Mouse (Mus musculus) midbrain, postnatal 0 days (tissue): ENCODE measurements at regions not wholly inside any gene's neighbourhood (a gene's known extent, or its start where the extent isn't known, plus 50 kb on each side); places are given as distances from the start of the nearest gene placed in this dataset.
A peak's percentile ranks its signal among the peaks of the same experiment; 100 is the strongest.

Source experiments
- ATAC-seq: fragments of 200-750 bp; cut with Nextera tagmentation; 2 replicates; pipeline ENCODE4 v1.8.0; 2017; ENCODE audit warnings: moderate number of reproducible peaks, mild to moderate bottlenecking, moderate TSS enrichment, moderate library complexity; ENCODE audit not compliant: low FRiP score
- DNase-seq: peaks from one replicate; pipeline ENCODE4 v3.0.0-alpha.2; 2015; ENCODE audit warnings: low spot score
- H3K27ac ChIP-seq: fragments of 300-500 bp; sonication (generic); 2 replicates; pipeline ENCODE4 v1.5.1; 2014; ENCODE audit warnings: low read depth, mild to moderate bottlenecking, low read length, mixed read lengths
- H3K27me3 ChIP-seq: fragments of 300-500 bp; sonication (generic); 2 replicates; pipeline ENCODE4 v1.6.1; 2014; ENCODE audit warnings: low read length, control low read depth, mixed read lengths; ENCODE audit not compliant: insufficient read depth
- H3K36me3 ChIP-seq: fragments of 300-500 bp; sonication (generic); 2 replicates; pipeline ENCODE4 v1.6.1; 2014; ENCODE audit warnings: low read length, control low read depth, mixed read lengths; ENCODE audit not compliant: insufficient read depth
- H3K4me1 ChIP-seq: fragments of 300-500 bp; sonication (generic); 2 replicates; pipeline ENCODE4 v1.6.1; 2014; ENCODE audit warnings: mild to moderate bottlenecking, control low read depth, antibody characterized with exemption, low read length, mixed read lengths; ENCODE audit not compliant: insufficient read depth
- H3K4me2 ChIP-seq: fragments of 300-500 bp; sonication (generic); 2 replicates; pipeline ENCODE4 v1.6.1; 2014; ENCODE audit warnings: low read depth, mild to moderate bottlenecking, low read length, mixed read lengths; ENCODE audit not compliant: poor library complexity, severe bottlenecking
- H3K4me3 ChIP-seq: fragments of 300-500 bp; sonication (generic); 2 replicates; pipeline ENCODE4 v1.5.1; 2014; ENCODE audit warnings: low read depth, mild to moderate bottlenecking, low read length, moderate library complexity
- H3K9ac ChIP-seq: fragments of 300-500 bp; sonication (generic); replicated peaks from 2 replicates; pipeline ENCODE4 v1.6.1; 2014; ENCODE audit warnings: mild to moderate bottlenecking, low read length, moderate library complexity, mixed read lengths; ENCODE audit not compliant: poor library complexity, severe bottlenecking
- H3K9me3 ChIP-seq: fragments of 300-500 bp; sonication (generic); 2 replicates; pipeline ENCODE4 v1.6.1; 2016; ENCODE audit warnings: low read length, control low read depth
- CTCF ChIP-seq: IDR thresholded peaks from 2 replicates; pipeline ENCODE4 v1.5.1; 2016; ENCODE audit warnings: antibody characterized with exemption, mild to moderate bottlenecking
- WGBS: fragments of 180-500 bp; shearing (Covaris S2); extraction: QIAGEN DNeasy Blood & Tissue Kit; methylation state at CpG from one replicate; pipeline ENCODE4 v1.1.7; 2014; 5-methylcytosine and 5-hydroxymethylcytosine counted together

DNA sequence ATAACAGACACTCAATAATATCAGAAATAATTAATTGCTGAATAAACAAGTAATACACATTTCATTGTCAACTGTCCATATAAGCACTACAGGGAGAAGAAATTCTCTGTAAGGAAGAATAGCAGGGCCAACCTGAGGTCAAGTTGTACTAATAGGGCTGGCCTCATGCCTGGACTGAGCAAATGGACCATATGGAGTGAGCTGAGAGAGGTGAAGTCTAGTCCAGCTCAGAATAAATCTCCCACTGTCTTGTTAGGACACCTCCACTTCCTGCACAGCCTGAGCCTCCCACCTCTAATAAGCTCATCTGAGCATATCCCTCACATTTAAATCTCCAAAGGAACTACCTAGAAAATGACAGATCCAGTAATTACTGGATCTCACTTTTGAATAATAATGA, 354.2 kb downstream of the Basp1 start:
- ATAC-seq (no peak), DNase-seq (peak; percentile 14)
- Histone ChIP-seq H3K4me2 (no peak overlapping the region), H3K36me3 (no peaks in the 10 kb centered on the region), H3K9me3 (no peaks in the 10 kb centered on the region), H3K9ac (no peak overlapping the region), H3K4me3 (no peak overlapping the region), H3K4me1 (no peaks in the 10 kb centered on the region), H3K27me3 (no peaks in the 10 kb centered on the region), H3K27ac (no peak overlapping the region)
- TF ChIP-seq CTCF = no peak

DNA sequence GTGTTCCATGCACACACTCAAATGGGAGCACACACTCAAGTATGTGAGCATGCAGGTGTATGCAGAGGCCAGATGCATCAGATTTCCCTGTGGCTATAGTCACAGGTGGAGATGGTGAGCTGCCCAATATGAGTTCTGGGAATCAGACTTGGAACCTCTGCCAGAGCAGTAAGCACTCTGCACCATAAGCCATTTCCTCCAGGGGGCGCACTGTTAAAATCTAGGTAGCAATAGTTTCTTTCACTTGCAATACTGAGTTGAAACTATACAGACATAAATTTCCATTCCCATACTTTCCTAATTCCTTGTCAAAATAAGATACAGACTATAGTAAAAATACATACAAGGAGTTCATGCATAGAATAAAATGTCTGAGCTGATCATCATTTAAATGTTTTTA, 365.7 kb downstream of the Basp1 start:
- Histone ChIP-seq H3K27ac (no peak overlapping the region), H3K9ac (no peak overlapping the region), H3K4me1 (no peaks in the 10 kb centered on the region), H3K9me3 (no peaks in the 10 kb centered on the region), H3K4me3 (no peak overlapping the region), H3K36me3 (no peaks in the 10 kb centered on the region), H3K4me2 (no peak overlapping the region), H3K27me3 (no peaks in the 10 kb centered on the region)
- TF ChIP-seq CTCF = peak; percentile 69
- DNase-seq (peak; percentile 77), ATAC-seq (no peak)
- WGBS = 19% methylated on average over 1 of the region's 1 CpGs

DNA sequence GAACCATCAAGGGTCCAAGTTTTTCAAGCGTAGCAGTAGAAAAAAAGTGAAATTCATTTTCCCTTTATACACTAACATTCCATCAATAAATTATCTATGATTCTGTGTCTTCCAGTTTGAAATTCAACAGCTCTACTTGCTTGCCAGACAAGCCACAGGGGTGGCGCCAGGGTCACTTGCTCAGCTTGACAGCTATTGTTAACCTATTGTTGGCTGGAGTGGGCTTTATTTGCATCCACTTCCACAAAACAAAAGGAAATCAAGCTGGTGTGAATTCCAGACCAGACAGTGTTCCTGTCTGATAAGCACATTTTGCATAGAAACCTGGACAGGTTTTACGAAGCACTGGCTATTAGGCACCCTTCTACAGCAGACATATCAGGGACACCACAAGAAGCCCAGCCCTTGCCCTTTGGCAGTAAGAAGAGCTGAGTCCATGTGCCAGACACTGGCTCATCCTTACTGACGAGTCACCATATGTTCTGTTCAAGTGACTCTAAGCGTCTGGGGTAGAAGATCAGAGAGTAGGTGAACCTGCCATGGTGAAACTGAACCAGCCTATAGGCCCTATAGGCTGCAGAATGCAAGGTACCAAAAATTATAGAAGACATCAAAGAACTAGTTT, 366.9 kb downstream of the Basp1 start:
- no peak overlapping the region for H3K4me3 ChIP-seq
- no peak overlapping the region for H3K27ac ChIP-seq
- no peak overlapping the region for H3K9ac ChIP-seq
- no peaks in the 10 kb centered on the region for H3K27me3 ChIP-seq
- H3K9me3 ChIP-seq = no peaks in the 10 kb centered on the region
- no peaks in the 10 kb centered on the region for H3K36me3 ChIP-seq
- no peak for ATAC-seq
- no peaks in the 10 kb centered on the region for H3K4me1 ChIP-seq
- TF ChIP-seq CTCF = no peak
- 48% methylated on average over 5 of the region's 5 CpGs for WGBS
- DNase-seq = peak; percentile 11
- no peak overlapping the region for H3K4me2 ChIP-seq

DNA sequence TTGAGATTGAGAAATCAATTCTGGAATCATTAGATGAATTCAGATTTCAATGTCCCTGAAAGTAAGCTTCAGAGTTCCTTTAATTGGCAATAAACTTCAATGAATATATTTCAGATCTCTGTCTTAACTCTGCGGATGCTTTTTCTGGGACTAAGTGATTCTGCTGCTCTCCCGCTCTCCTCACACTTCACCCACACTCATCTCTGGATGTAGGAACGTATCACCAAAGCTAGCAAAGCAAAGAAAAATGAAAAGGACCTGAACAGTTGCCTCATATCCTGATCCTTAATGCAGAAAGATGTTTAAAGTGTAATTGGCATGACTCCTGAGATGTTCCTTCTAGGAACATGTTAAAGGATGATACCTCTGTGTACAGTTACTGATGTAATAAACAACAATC, 377.3 kb downstream of the Basp1 start:
- Histone ChIP-seq H3K4me3 (no peak overlapping the region), H3K27me3 (no peaks in the 10 kb centered on the region), H3K4me1 (no peaks in the 10 kb centered on the region), H3K4me2 (no peak overlapping the region), H3K9me3 (no peaks in the 10 kb centered on the region), H3K9ac (no peak overlapping the region), H3K27ac (no peak overlapping the region), H3K36me3 (no peaks in the 10 kb centered on the region)
- no peak for TF ChIP-seq CTCF
- WGBS = 91% methylated on average over 3 of the region's 3 CpGs
- no peak for DNase-seq
- ATAC-seq = no peak

DNA sequence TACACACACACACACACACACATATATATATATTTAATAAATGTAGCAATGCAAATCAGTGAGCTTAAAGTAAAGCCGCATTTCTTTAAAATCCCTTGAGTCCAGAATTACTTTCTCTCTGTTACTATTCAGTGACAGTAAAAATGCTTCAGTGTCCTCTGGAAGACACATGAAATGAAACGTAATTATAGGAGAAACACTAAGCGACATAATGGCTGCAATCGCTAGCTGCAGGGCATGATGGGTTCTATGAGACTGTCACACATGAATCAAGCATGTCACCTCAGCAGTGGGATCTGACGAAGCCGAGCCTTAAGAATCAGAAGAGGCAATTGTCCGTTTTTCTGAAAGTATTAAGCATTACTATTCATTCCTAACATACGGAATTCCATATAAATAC, 385.7 kb downstream of the Basp1 start:
- Histone ChIP-seq H3K9me3 (no peaks in the 10 kb centered on the region), H3K9ac (no peak overlapping the region), H3K4me3 (no peak overlapping the region), H3K27ac (peak overlapping the region; percentile 62), H3K27me3 (no peaks in the 10 kb centered on the region), H3K4me1 (no peaks in the 10 kb centered on the region), H3K4me2 (no peak overlapping the region), H3K36me3 (no peaks in the 10 kb centered on the region)
- no peak for TF ChIP-seq CTCF
- DNase-seq (peak; percentile 32), ATAC-seq (no peak)
- WGBS = 36% methylated on average over 8 of the region's 8 CpGs

DNA sequence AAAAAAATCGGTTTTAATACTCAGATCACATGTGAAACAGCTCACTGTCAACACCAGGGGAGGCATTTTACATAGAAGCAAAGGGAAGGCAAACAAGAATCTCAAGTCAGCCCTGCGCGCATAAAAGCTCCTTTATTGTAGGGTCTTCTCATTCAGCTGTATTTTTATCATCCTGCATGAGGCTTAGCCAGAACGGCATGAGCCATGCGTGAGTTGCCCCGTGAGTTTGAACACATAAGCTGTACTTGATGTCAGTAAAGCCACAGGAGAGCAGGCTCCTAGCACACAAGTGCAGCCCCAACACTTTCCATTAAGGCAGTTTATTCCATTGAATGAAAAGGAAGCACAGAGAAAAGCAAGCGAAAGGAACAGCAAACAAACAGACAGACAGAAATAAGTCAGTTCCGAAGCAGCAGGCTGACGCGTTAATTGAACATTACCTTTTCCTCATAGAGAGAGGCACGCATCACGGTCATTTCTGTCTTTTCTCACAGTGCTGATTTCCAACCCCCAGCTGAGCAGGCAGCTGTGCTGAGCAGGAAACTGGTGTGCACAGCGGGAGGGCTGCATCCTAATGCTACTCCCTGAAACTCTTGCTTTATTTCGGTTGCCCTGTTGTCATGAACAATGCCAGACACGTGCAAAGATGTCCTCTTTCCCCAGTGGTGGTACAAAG, 386.6 kb downstream of the Basp1 start:
- H3K27ac ChIP-seq = peak overlapping the region; percentile 86
- H3K4me2 ChIP-seq = peak overlapping the region; percentile 54
- whole genome bisulfite sequencing = 1% methylated on average over 15 of the region's 15 CpGs
- DNase-seq = peak; percentile 70
- peak; percentile 86 for ATAC-seq
- TF ChIP-seq CTCF = peak; percentile 60
- H3K4me3 ChIP-seq = peak overlapping the region; percentile 39
- H3K9ac ChIP-seq = peak overlapping the region; percentile 30
- no peaks in the 10 kb centered on the region for H3K4me1 ChIP-seq
- H3K9me3 ChIP-seq = no peaks in the 10 kb centered on the region
- H3K36me3 ChIP-seq = no peaks in the 10 kb centered on the region
- H3K27me3 ChIP-seq = no peaks in the 10 kb centered on the region
